Mouse (Mus musculus) C2C12 (cell line): ENCODE measurements at regions not wholly inside any gene's neighbourhood (a gene's known extent, or its start where the extent isn't known, plus 50 kb on each side); places are given as distances from the start of the nearest gene placed in this dataset.

Experiments used
- CEBPB ChIP-seq: IDR thresholded peaks from one replicate; pipeline ENCODE4 v1.6.1; 2011; ENCODE audit warnings: low read depth, mild to moderate bottlenecking, control low read depth, moderate library complexity
- CTCF ChIP-seq: IDR thresholded peaks from one replicate; pipeline ENCODE4 v1.5.1; 2011; ENCODE audit not compliant: control insufficient read depth, insufficient read depth, insufficient read length
- FOSL1 ChIP-seq: IDR thresholded peaks from one replicate; pipeline ENCODE4 v1.8.0; 2011; ENCODE audit warnings: mild to moderate bottlenecking, low read length; ENCODE audit not compliant: poor library complexity, insufficient read depth, severe bottlenecking
- MAX ChIP-seq: IDR thresholded peaks from one replicate; pipeline ENCODE4 v1.6.1; 2011; ENCODE audit warnings: mild to moderate bottlenecking, control low read depth
- MYOD1 ChIP-seq: IDR thresholded peaks from one replicate; pipeline ENCODE4 v1.6.1; 2011; ENCODE audit warnings: low read depth; ENCODE audit not compliant: control insufficient read depth, insufficient read length
- MYOG ChIP-seq: IDR thresholded peaks from one replicate; pipeline ENCODE4 v1.6.1; 2011; ENCODE audit not compliant: control insufficient read depth, insufficient read length; ENCODE audit errors: extremely low read depth
- USF1 ChIP-seq: IDR thresholded peaks from one replicate; pipeline ENCODE4 v1.6.1; 2011; ENCODE audit warnings: low read depth, mild to moderate bottlenecking, control low read depth, moderate library complexity

GRCm38 (mm10) chr7:64061170-64061569 is 92.5 kb upstream of the Trpm1 start:
- TF ChIP-seq FOSL1 (no peak), CTCF (no peak), MAX (no peak), CEBPB (no peak), USF1 (no peak), MYOD1 (no peak), MYOG (no peak)
